Mouse (Mus musculus) activated CD4-positive, CD25-positive, alpha-beta regulatory T cell, adult 4 months (primary cell): ENCODE data around the gene Macc1. TPM values are rescaled to one million over a fixed set of nuclear protein-coding genes. Genes with fewer than 3 reads are reported as not detected.
"Not testable (repeated sequence)": the region's sequence is repeated elsewhere in the genome, so short reads cannot be mapped to it uniquely, and the experiment has no call there.

ENCODE experiments used
- ATAC-seq: one replicate; pipeline ENCODE4 v1.8.0; 2017
- polyA plus RNA-seq, 2 experiments: library from polyadenylated mRNA; unstranded; fragments of 100-300 nt; shearing (Covaris generic); gene quantifications; one replicate each; pipeline ENCODE4 v1.2.1; 2017

Macc1 gene
- not detected for polyA plus RNA-seq

GRCm38 (mm10) chr12:119313970-119314369, at the start of gene Macc1:
Gene Macc1 (plus strand): TSS chr12:119314270.
- no peak for ATAC-seq

- no peak for ATAC-seq
Observed at GRCm38 (mm10) chr12:119264506-119264905, 49.6 kb upstream of the Macc1 start.

- no peak for ATAC-seq
Observed at GRCm38 (mm10) chr12:119268723-119269122, 45.3 kb upstream of the Macc1 start.

GRCm38 (mm10) chr12:119270036-119270435, 44.0 kb upstream of the Macc1 start:
- ATAC-seq = no peak

GRCm38 (mm10) chr12:119271964-119272363, 42.1 kb upstream of the Macc1 start:
- ATAC-seq = no peak

GRCm38 (mm10) chr12:119273605-119274004, 40.5 kb upstream of the Macc1 start:
- ATAC-seq = no peak

DNA sequence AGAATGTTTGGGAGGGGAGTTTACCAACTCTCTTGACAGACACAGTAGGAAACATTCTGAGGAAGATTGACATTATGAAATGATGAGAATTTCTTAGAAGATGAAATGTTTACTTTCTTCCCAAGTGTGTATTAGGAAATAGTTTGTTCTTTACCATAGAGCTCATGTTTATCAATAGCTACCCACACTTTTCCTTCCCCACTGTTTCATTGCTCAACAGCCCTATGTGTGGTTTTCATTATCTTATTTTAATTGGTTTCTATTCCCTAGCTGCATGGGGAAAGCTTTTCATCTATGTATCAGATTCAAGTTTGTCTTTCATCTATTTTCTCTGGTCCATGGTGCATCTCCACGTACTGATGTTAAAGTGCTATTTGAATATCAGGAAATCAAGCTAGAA, 37.8 kb upstream of the Macc1 start:
- ATAC-seq = no peak

DNA sequence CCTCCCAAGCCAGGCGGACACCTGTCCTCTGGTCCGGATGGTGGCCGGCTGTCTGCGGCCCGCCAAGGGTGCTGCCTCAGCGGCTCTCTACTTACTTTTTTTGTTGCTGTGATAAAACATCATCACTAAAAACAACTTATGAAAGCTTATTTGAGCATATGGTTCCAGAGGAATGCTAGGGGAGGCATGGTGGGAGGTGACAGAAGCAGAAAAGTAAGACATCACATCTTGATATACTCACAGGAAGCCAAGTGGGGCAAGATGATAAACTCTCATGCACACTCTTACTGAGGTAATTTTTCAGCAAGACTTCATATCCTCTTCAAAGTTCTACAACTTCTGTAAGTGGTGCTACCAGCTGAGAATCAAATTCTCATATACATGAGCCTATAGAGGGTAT, 22.5 kb upstream of the Macc1 start:
- ATAC-seq = no peak

DNA sequence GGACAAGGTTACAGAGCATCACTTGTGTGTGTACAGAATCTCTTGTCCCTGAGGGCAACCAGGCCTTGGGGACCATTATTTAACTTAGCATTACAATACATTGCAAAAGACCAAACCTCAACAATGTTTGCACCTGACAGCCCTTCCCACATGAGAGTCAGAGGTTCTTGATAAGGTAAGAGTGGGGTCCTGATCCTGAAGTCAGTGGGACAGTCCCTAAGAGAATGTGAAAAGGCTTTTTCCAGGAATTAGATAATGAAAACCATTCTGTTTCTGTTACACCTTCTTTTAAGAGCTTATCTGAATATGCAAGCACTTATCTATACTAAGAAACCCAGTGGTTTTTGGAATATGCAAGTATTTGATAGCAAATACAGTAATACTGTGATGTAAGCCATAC, 10.5 kb upstream of the Macc1 start:
- ATAC-seq = no peak

GRCm38 (mm10) chr12:119313014-119313763, 881 bp upstream of the Macc1 start:
- ATAC-seq = no peak

DNA sequence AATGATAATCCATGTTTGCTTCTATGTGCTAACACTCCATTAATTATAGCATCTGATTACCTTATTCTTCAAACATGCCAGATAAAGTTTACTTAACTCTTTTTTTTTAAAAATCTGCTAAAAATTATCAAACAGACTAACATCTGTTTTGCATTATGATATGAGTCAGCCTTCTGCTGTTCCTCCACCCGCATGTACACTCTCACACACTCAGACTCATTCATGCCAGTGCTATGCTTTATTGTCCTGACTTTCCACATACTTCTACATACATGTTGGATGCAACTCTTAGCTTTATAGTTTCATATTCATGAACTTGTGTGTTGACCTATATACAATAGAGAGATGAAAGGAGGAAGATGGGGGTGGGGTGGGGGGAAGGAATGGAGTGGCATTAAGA, 4.7 kb downstream of the Macc1 start:
- no peak for ATAC-seq

- peak; percentile 61 for ATAC-seq
Observed at GRCm38 (mm10) chr12:119325400-119325799, 11.3 kb downstream of the Macc1 start.

GRCm38 (mm10) chr12:119330644-119331043, 16.6 kb downstream of the Macc1 start:
- ATAC-seq = no peak

DNA sequence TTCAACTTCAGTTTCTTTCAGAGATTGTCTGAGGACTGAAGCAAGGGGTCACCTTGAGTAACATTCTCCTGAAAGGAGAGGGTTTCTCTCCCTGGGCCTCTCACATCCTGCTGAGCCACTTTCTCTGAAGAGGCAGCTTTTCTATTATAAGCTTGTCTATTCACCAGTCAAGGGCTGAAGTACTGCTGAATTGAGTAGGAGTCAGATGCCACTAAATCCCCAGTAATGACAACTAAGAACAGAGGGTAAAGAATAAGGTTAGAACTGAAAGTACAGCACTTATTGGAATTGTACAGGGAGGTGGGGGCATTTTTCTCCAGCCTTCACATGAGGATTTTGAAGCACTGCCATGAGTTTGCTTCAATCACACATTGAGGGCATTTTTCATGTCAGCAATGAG, 19.3 kb downstream of the Macc1 start:
- no peak for ATAC-seq

GRCm38 (mm10) chr12:119352579-119352978, 38.5 kb downstream of the Macc1 start:
- not testable (repeated sequence) for ATAC-seq

- no peak for ATAC-seq
Observed at GRCm38 (mm10) chr12:119357418-119358241, 43.6 kb downstream of the Macc1 start.

GRCm38 (mm10) chr12:119358242-119358515, 44.1 kb downstream of the Macc1 start:
- ATAC-seq = no peak

GRCm38 (mm10) chr12:119365041-119365440, 51.0 kb downstream of the Macc1 start:
- no peak for ATAC-seq

DNA sequence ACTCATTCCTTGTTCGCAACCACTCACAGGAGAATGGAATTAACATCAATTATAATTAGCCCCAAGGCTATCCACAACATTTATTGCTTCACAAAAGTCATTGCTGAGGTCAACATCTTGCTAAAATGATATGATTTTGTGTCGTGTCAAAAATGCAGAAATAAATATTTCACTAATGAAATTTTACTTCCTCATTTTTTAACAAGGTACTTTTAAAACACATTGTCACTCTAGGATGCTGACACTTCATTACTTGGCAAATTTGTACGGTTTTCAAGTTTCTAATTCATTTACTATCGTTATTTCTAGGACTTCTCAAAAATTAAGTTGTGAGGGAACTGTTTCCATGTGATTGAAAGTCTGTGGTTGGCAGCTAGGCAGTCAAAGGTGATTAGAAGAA, 55.8 kb downstream of the Macc1 start:
- ATAC-seq = no peak

DNA sequence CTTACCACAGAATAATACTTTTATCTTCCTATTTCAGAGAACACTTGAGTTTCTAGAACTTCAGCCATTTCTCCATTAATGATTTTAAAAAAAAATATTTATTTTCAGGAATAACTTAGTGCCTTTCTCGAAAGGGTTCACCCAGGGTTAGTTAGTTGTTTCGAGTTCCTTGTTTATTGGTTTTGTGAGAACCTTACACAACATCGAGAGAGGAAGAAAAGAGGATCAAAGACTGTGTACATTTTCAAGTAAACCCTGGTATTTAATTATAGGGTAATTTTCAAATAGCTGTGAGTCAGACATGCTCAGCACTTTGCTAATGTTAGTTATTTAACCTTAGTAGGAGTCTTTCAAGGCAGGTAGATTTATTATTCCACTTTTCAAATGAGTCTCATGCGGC, 58.3 kb downstream of the Macc1 start:
- no peak for ATAC-seq

GRCm38 (mm10) chr12:119376879-119377278, 62.8 kb downstream of the Macc1 start:
- no peak for ATAC-seq

GRCm38 (mm10) chr12:119381839-119382238, 67.8 kb downstream of the Macc1 start:
- no peak for ATAC-seq

- no peak for ATAC-seq
Observed at GRCm38 (mm10) chr12:119386243-119386642, 72.2 kb downstream of the Macc1 start.

- no peak for ATAC-seq
Observed at GRCm38 (mm10) chr12:119386650-119387049, 72.6 kb downstream of the Macc1 start.
